Comparison of ENCODE assay signal across 23 mouse cellular contexts in the genomic region with DNA sequence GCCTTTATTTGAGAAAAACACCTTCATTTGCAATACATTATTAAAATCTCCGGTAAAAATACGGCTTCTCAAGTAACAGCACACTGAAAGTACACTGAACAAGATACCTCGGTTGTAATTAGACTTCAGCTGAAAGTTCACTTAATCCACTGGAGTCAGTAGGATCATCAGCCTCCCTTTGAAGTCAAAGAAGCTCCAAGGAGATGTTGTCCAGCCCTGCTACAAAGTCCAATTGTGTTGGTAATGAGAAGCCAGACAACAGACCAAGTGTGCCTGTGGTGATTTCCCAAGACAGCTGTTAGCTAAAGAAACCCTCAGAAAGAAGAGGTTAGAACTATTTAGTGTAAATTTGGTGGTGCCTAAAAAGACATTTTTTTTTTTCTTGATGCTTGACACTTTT.
A peak's percentile ranks its signal among the peaks of the same experiment; 100 is the strongest.
DNase-seq lines count a peak whose midpoint lies in the region; ATAC-seq and TF ChIP-seq lines count a peak whose summit lies in the region.
"Had no signal": no experiment of that assay in that cellular context is flagged by ENCODE, and none has a peak within 500 bp of the region (broad histone marks: within the 10 kb centered on the region; RNA-seq: fewer than 3 reads in every experiment).

No protein-coding gene starts in this region.

- peak; percentile 36 for DNase-seq in embryonic facial prominence, embryonic 14.5 days (ENCODE audit: low spot score)
- DNase-seq in embryonic facial prominence, embryonic 10.5 days (ENCODE audit: low spot score) = no peak
- no peak for DNase-seq in liver, postnatal 0 days
- no peak for DNase-seq in liver, embryonic 11.5 days (ENCODE audit: low spot score)
- no peak for DNase-seq in left cerebral cortex, adult 18-20 months (ENCODE audit: low spot score in 2 of 2)
- DNase-seq in urinary bladder, adult 2 months (ENCODE audit: low spot score) = no peak
- DNase-seq: adrenal gland, postnatal 25 days; cerebellum, adult 11 months; cerebellum, postnatal 25 days; embryo, embryonic 11 days; heart, postnatal 10 days; midbrain, embryonic 14.5 days; spleen, adult 18-20 months; thymus, postnatal 4 days had no signal

- no peaks in the 10 kb centered on the region for H3K36me3 ChIP-seq in embryonic facial prominence, embryonic 14.5 days (ENCODE audit: control insufficient read depth, insufficient read depth, low read length)
- H3K36me3 ChIP-seq in embryonic facial prominence, embryonic 10.5 days (replicated peaks) = no peaks in the 10 kb centered on the region
- H3K36me3 ChIP-seq in liver, postnatal 0 days (replicated peaks; ENCODE audit: insufficient read depth, low read length) = no peaks in the 10 kb centered on the region
- no peaks in the 10 kb centered on the region for H3K36me3 ChIP-seq in liver, embryonic 11.5 days (ENCODE audit: control insufficient read depth, insufficient read depth, low read length)
- H3K36me3 ChIP-seq in kidney, embryonic 14.5 days (ENCODE audit: control insufficient read depth, insufficient read depth, low read length) = no peaks in the 10 kb centered on the region
- no peaks in the 10 kb centered on the region for H3K36me3 ChIP-seq in small intestine, adult 2 months (ENCODE audit: control insufficient read depth, insufficient read depth, low read length)
- H3K36me3 ChIP-seq: forebrain, embryonic 10.5 days; G1E; hindbrain, embryonic 12.5 days had no signal

- no peak for TF ChIP-seq POLR2A in small intestine, adult 2 months (IDR thresholded peaks at IDR 0.05; ENCODE audit: low read depth, low read length)

- no peak overlapping the region for H3K4me2 ChIP-seq in embryonic facial prominence, embryonic 14.5 days (ENCODE audit: low read depth, low read length)
- no peak overlapping the region for H3K4me2 ChIP-seq in liver, postnatal 0 days (ENCODE audit: low read depth, low read length)
- H3K4me2 ChIP-seq in liver, embryonic 11.5 days = no peak overlapping the region
- H3K4me2 ChIP-seq in kidney, embryonic 14.5 days (replicated peaks; ENCODE audit: low read depth, low read length) = no peak overlapping the region
- H3K4me2 ChIP-seq: hindbrain, embryonic 12.5 days had no signal

- 44% methylated on average over 3 of the region's 3 CpGs for WGBS in embryonic facial prominence, embryonic 14.5 days
- WGBS in embryonic facial prominence, embryonic 10.5 days = 61% methylated on average over 3 of the region's 3 CpGs
- WGBS in liver, postnatal 0 days (ENCODE audit: insufficient replicate concordance) = 83% methylated on average over 3 of the region's 3 CpGs
- 87% methylated on average over 3 of the region's 3 CpGs for WGBS in liver, embryonic 11.5 days
- WGBS in kidney, embryonic 14.5 days = 48% methylated on average over 3 of the region's 3 CpGs
- WGBS in small intestine, adult 2 months = 32% methylated on average over 3 of the region's 3 CpGs

- no peak overlapping the region for H3K27ac ChIP-seq in embryonic facial prominence, embryonic 14.5 days (replicated peaks; ENCODE audit: low read depth, low read length)
- H3K27ac ChIP-seq in embryonic facial prominence, embryonic 10.5 days (replicated peaks) = no peak overlapping the region
- H3K27ac ChIP-seq in liver, postnatal 0 days (ENCODE audit: low read depth) = peak overlapping the region; percentile 84
- H3K27ac ChIP-seq in liver, embryonic 11.5 days (ENCODE audit: low read depth, low read length) = no peak overlapping the region
- H3K27ac ChIP-seq in kidney, embryonic 14.5 days (ENCODE audit: low read depth, low read length) = 0 out of 2 replicates have a peak overlapping the region, but pooled peaks have one; percentile 11
- H3K27ac ChIP-seq in small intestine, adult 2 months (ENCODE audit: insufficient read depth, low read depth, low read length) = peak overlapping the region; percentile 79
- H3K27ac ChIP-seq: forebrain, embryonic 10.5 days; hindbrain, embryonic 12.5 days; left cerebral cortex, adult 2 months; liver, embryonic 14.5 days had no signal

- no peak for TF ChIP-seq CTCF in liver, postnatal 0 days (IDR thresholded peaks at IDR 0.05; ENCODE audit: low read depth)
- TF ChIP-seq CTCF in small intestine, adult 2 months (IDR thresholded peaks at IDR 0.05; ENCODE audit: extremely low read depth, insufficient read length, insufficient replicate concordance, low read depth, low read length) = no peak

- no peaks in the 10 kb centered on the region for H3K9me3 ChIP-seq in embryonic facial prominence, embryonic 14.5 days (ENCODE audit: control insufficient read depth, low read length)
- H3K9me3 ChIP-seq in embryonic facial prominence, embryonic 10.5 days = no peaks in the 10 kb centered on the region
- no peaks in the 10 kb centered on the region for H3K9me3 ChIP-seq in liver, postnatal 0 days (ENCODE audit: low read length)
- no peaks in the 10 kb centered on the region for H3K9me3 ChIP-seq in liver, embryonic 11.5 days (ENCODE audit: control insufficient read depth, low read length)
- no peaks in the 10 kb centered on the region for H3K9me3 ChIP-seq in kidney, embryonic 14.5 days (ENCODE audit: control insufficient read depth, low read length)
- H3K9me3 ChIP-seq: forebrain, embryonic 10.5 days; G1E; hindbrain, embryonic 12.5 days; megakaryocyte, embryonic 14.5 days had no signal

- H3K4me3 ChIP-seq in embryonic facial prominence, embryonic 14.5 days (ENCODE audit: low read depth, low read length) = no peak overlapping the region
- H3K4me3 ChIP-seq in embryonic facial prominence, embryonic 10.5 days = no peak overlapping the region
- no peak overlapping the region for H3K4me3 ChIP-seq in liver, postnatal 0 days (ENCODE audit: low read depth, low read length)
- no peak overlapping the region for H3K4me3 ChIP-seq in liver, embryonic 11.5 days (ENCODE audit: low read depth, low read length)
- H3K4me3 ChIP-seq in kidney, embryonic 14.5 days (ENCODE audit: low read length) = no peak overlapping the region
- H3K4me3 ChIP-seq in small intestine, adult 2 months (ENCODE audit: low read depth, low read length) = no peak overlapping the region
- H3K4me3 ChIP-seq: forebrain, embryonic 10.5 days; hindbrain, embryonic 12.5 days; left cerebral cortex, adult 2 months; megakaryocyte, embryonic 14.5 days; myocyte had no signal

- peaks cover 5% of the 10 kb centered on the region; the same call in 1 of the 2 replicates for H3K4me1 ChIP-seq in embryonic facial prominence, embryonic 14.5 days (ENCODE audit: control insufficient read depth, insufficient read depth, low read length)
- peaks cover 23% of the 10 kb centered on the region for H3K4me1 ChIP-seq in embryonic facial prominence, embryonic 10.5 days
- H3K4me1 ChIP-seq in liver, postnatal 0 days (ENCODE audit: insufficient read depth) = peaks cover 30% of the 10 kb centered on the region
- H3K4me1 ChIP-seq in liver, embryonic 11.5 days (replicated peaks; ENCODE audit: control insufficient read depth, insufficient read depth, low read length) = 0 out of 2 replicates have a peak, but pooled peaks cover 3% of the 10 kb centered on the region
- peaks cover 14% of the 10 kb centered on the region; the same call in 1 of the 2 replicates for H3K4me1 ChIP-seq in kidney, embryonic 14.5 days (ENCODE audit: control insufficient read depth, insufficient read depth, low read length)
- peaks cover 40% of the 10 kb centered on the region for H3K4me1 ChIP-seq in small intestine, adult 2 months (ENCODE audit: control insufficient read depth, insufficient read depth, insufficient read length, low read length)
- H3K4me1 ChIP-seq: hindbrain, embryonic 12.5 days; megakaryocyte, embryonic 14.5 days had no signal

- ATAC-seq in embryonic facial prominence, embryonic 14.5 days (ENCODE audit: low read depth) = no peak
- ATAC-seq in liver, postnatal 0 days = no peak
- no peak for ATAC-seq in liver, embryonic 11.5 days (replicated peaks; ENCODE audit: low FRiP score)
- ATAC-seq in kidney, embryonic 14.5 days (ENCODE audit: low FRiP score, low TSS enrichment) = no peak

- H3K9ac ChIP-seq in embryonic facial prominence, embryonic 14.5 days (ENCODE audit: low read depth, low read length) = no peak overlapping the region
- H3K9ac ChIP-seq in liver, postnatal 0 days (replicated peaks) = no peak overlapping the region
- no peak overlapping the region for H3K9ac ChIP-seq in liver, embryonic 11.5 days (ENCODE audit: low read depth, low read length)
- H3K9ac ChIP-seq in kidney, embryonic 14.5 days (ENCODE audit: low read depth, low read length) = no peak overlapping the region
- H3K9ac ChIP-seq: hindbrain, embryonic 12.5 days; liver, embryonic 14.5 days had no signal

- TF ChIP-seq EP300 in liver, postnatal 0 days (IDR thresholded peaks at IDR 0.05; ENCODE audit: low read depth) = no peak

- H3K27me3 ChIP-seq in embryonic facial prominence, embryonic 14.5 days (replicated peaks; ENCODE audit: control insufficient read depth, insufficient read depth, low read length) = no peaks in the 10 kb centered on the region
- no peaks in the 10 kb centered on the region for H3K27me3 ChIP-seq in embryonic facial prominence, embryonic 10.5 days (replicated peaks; ENCODE audit: low read depth, poor library complexity, severe bottlenecking)
- H3K27me3 ChIP-seq in liver, postnatal 0 days (ENCODE audit: insufficient read depth, low read length) = no peaks in the 10 kb centered on the region
- H3K27me3 ChIP-seq in liver, embryonic 11.5 days (replicated peaks; ENCODE audit: control insufficient read depth, insufficient read depth, low read length) = no peaks in the 10 kb centered on the region
- H3K27me3 ChIP-seq in kidney, embryonic 14.5 days (ENCODE audit: control insufficient read depth, insufficient read depth, low read length) = no peaks in the 10 kb centered on the region
- H3K27me3 ChIP-seq in small intestine, adult 2 months (ENCODE audit: control insufficient read depth, insufficient read depth, low read length) = no peaks in the 10 kb centered on the region
- H3K27me3 ChIP-seq: hindbrain, embryonic 12.5 days; megakaryocyte, embryonic 14.5 days had no signal

Comparison
In these comparisons a context has a peak if more than half of its experiments do, and no peak if none do; other contexts are left out.
1. H3K27ac ChIP-seq: peak in liver, postnatal 0 days (single experiment), kidney, embryonic 14.5 days (single experiment) and small intestine, adult 2 months (single experiment); none in embryonic facial prominence, embryonic 14.5 days (single experiment), embryonic facial prominence, embryonic 10.5 days (single experiment) and liver, embryonic 11.5 days (single experiment).